Comparison of ENCODE assay signal across 11 mouse cellular contexts in genomic region chr1:38357933-38358796, GRCm38 (mm10).
DNase-seq lines count a peak whose midpoint lies in the region; ATAC-seq and TF ChIP-seq lines count a peak whose summit lies in the region.
"Had no signal": no experiment of that assay in that cellular context is flagged by ENCODE, and none has a peak within 500 bp of the region (broad histone marks: within the 10 kb centered on the region; RNA-seq: fewer than 3 reads in every experiment).

No protein-coding gene starts in this region.

- no peak overlapping the region for H3K9ac ChIP-seq in hindbrain, embryonic 16.5 days (ENCODE audit: low read depth, low read length)
- no peak overlapping the region for H3K9ac ChIP-seq in hindbrain, embryonic 11.5 days (ENCODE audit: low read depth, low read length)
- no peak overlapping the region for H3K9ac ChIP-seq in lung, embryonic 15.5 days
- H3K9ac ChIP-seq: limb, embryonic 15.5 days had no signal

- no peaks in the 10 kb centered on the region for H3K4me1 ChIP-seq in hindbrain, embryonic 16.5 days (ENCODE audit: control insufficient read depth, insufficient read depth, low read depth, low read length)
- H3K4me1 ChIP-seq in hindbrain, embryonic 11.5 days (replicated peaks; ENCODE audit: control insufficient read depth, insufficient read depth, low read length) = no peaks in the 10 kb centered on the region
- H3K4me1 ChIP-seq in brown adipose tissue, adult 24 weeks (ENCODE audit: control insufficient read depth, insufficient read depth, insufficient read length, low read length) = no peaks in the 10 kb centered on the region; the same call in 1 of the 2 replicates
- peaks cover 25% of the 10 kb centered on the region for H3K4me1 ChIP-seq in lung, embryonic 15.5 days

- WGBS in hindbrain, embryonic 16.5 days = 65% methylated on average over 10 of the region's 10 CpGs
- WGBS in hindbrain, embryonic 11.5 days = 89% methylated on average over 10 of the region's 10 CpGs
- WGBS in lung, embryonic 15.5 days = 15% methylated on average over 10 of the region's 10 CpGs

- intact Hi-C loops in gastrocnemius, postnatal 36 days (cut with DNase I) = no loop called here
- intact Hi-C loops in left cerebral cortex, adult 2 months (cut with DNase I) = loop anchor here (5.0 kb wide), 1 partner anchor 79 kb away; no protein-coding TSS in a partner anchor

- no peaks in the 10 kb centered on the region for H3K27me3 ChIP-seq in hindbrain, embryonic 16.5 days (replicated peaks; ENCODE audit: control insufficient read depth, insufficient read depth, low read length)
- no peaks in the 10 kb centered on the region for H3K27me3 ChIP-seq in hindbrain, embryonic 11.5 days (ENCODE audit: control insufficient read depth, insufficient read depth, low read length)
- H3K27me3 ChIP-seq in lung, embryonic 15.5 days = no peaks in the 10 kb centered on the region
- H3K27me3 ChIP-seq: limb, embryonic 15.5 days had no signal

- ATAC-seq in hindbrain, embryonic 16.5 days = 0 out of 2 replicates have a peak, but pooled peaks have one; percentile 5
- ATAC-seq in hindbrain, embryonic 11.5 days (ENCODE audit: low FRiP score) = no peak
- peak; percentile 71 for ATAC-seq in lung, embryonic 15.5 days (ENCODE audit: borderline replicate concordance, extremely low read depth, low FRiP score, low TSS enrichment)
- no peak for ATAC-seq in megakaryocyte progenitor cell, adult 5-6 weeks (replicated peaks; ENCODE audit: poor library complexity)

- H3K27ac ChIP-seq in hindbrain, embryonic 16.5 days (ENCODE audit: low read depth, low read length) = no peak overlapping the region
- H3K27ac ChIP-seq in hindbrain, embryonic 11.5 days (ENCODE audit: low read depth, low read length) = no peak overlapping the region
- peak overlapping the region; percentile 33; the same call in 1 of the 2 replicates for H3K27ac ChIP-seq in brown adipose tissue, adult 24 weeks (replicated peaks; ENCODE audit: low read depth, low read length)
- H3K27ac ChIP-seq in lung, embryonic 15.5 days = peak overlapping the region; percentile 61
- no peak overlapping the region for H3K27ac ChIP-seq in left cerebral cortex, adult 2 months
- H3K27ac ChIP-seq: limb, embryonic 15.5 days had no signal

- no peak for DNase-seq in hindbrain, embryonic 11.5 days (ENCODE audit: low spot score)
- peak; percentile 17 to 40 for DNase-seq in gastrocnemius, postnatal 36 days
- DNase-seq in left cerebral cortex, adult 2 months (ENCODE audit: extremely low spot score in 1 of 2, low spot score in 2 of 2) = no peak
- no peak for DNase-seq in layer of hippocampus, postnatal 36 days
- DNase-seq: thymus, postnatal 36 days had no signal

- TF ChIP-seq CTCF in left cerebral cortex, adult 2 months (IDR thresholded peaks at IDR 0.05) = no peak

- no peaks in the 10 kb centered on the region for H3K9me3 ChIP-seq in hindbrain, embryonic 16.5 days (ENCODE audit: control insufficient read depth, low read length)
- H3K9me3 ChIP-seq in hindbrain, embryonic 11.5 days (ENCODE audit: control insufficient read depth, low read length) = no peaks in the 10 kb centered on the region
- H3K9me3 ChIP-seq in lung, embryonic 15.5 days = no peaks in the 10 kb centered on the region
- H3K9me3 ChIP-seq: G1E; limb, embryonic 15.5 days had no signal

- H3K4me2 ChIP-seq in hindbrain, embryonic 16.5 days (ENCODE audit: low read length) = no peak overlapping the region
- H3K4me2 ChIP-seq in hindbrain, embryonic 11.5 days (replicated peaks; ENCODE audit: low read depth, low read length) = no peak overlapping the region
- peak overlapping the region; percentile 18; the same call in 1 of the 2 replicates for H3K4me2 ChIP-seq in lung, embryonic 15.5 days
- H3K4me2 ChIP-seq: limb, embryonic 15.5 days had no signal

- no peaks in the 10 kb centered on the region for H3K36me3 ChIP-seq in hindbrain, embryonic 16.5 days (ENCODE audit: control insufficient read depth, insufficient read depth, low read length)
- no peaks in the 10 kb centered on the region for H3K36me3 ChIP-seq in hindbrain, embryonic 11.5 days (ENCODE audit: control insufficient read depth, insufficient read depth, low read length)
- H3K36me3 ChIP-seq in lung, embryonic 15.5 days = no peaks in the 10 kb centered on the region
- H3K36me3 ChIP-seq: G1E; limb, embryonic 15.5 days had no signal

- no peak overlapping the region for H3K4me3 ChIP-seq in hindbrain, embryonic 16.5 days (ENCODE audit: low read length)
- no peak overlapping the region for H3K4me3 ChIP-seq in hindbrain, embryonic 11.5 days (ENCODE audit: low read depth, low read length)
- no peak overlapping the region for H3K4me3 ChIP-seq in brown adipose tissue, adult 24 weeks (ENCODE audit: insufficient read depth, low read depth, low read length)
- no peak overlapping the region for H3K4me3 ChIP-seq in lung, embryonic 15.5 days
- H3K4me3 ChIP-seq in left cerebral cortex, adult 2 months = no peak overlapping the region
- H3K4me3 ChIP-seq: limb, embryonic 15.5 days had no signal

Comparison
In these comparisons a context has a peak if more than half of its experiments do, and no peak if none do; other contexts are left out.
1. ATAC-seq: peak in hindbrain, embryonic 16.5 days (single experiment) and lung, embryonic 15.5 days (single experiment); none in hindbrain, embryonic 11.5 days (single experiment) and megakaryocyte progenitor cell, adult 5-6 weeks (single experiment).
2. H3K27ac ChIP-seq: peak in brown adipose tissue, adult 24 weeks (single experiment) and lung, embryonic 15.5 days (single experiment); none in hindbrain, embryonic 16.5 days (single experiment), hindbrain, embryonic 11.5 days (single experiment) and left cerebral cortex, adult 2 months (single experiment).
3. DNase-seq: peak in gastrocnemius, postnatal 36 days (2 of 2); none in hindbrain, embryonic 11.5 days (single experiment), left cerebral cortex, adult 2 months (0 of 2) and layer of hippocampus, postnatal 36 days (0 of 2).